Mouse (Mus musculus): ENCODE measurements around the gene Adamts2. TPM values are rescaled to one million over a fixed set of nuclear protein-coding genes. Genes with fewer than 3 reads are reported as not detected.

Adamts2 gene
- polyA plus RNA-seq, 1 experiment, result 3.0 TPM

DNA sequence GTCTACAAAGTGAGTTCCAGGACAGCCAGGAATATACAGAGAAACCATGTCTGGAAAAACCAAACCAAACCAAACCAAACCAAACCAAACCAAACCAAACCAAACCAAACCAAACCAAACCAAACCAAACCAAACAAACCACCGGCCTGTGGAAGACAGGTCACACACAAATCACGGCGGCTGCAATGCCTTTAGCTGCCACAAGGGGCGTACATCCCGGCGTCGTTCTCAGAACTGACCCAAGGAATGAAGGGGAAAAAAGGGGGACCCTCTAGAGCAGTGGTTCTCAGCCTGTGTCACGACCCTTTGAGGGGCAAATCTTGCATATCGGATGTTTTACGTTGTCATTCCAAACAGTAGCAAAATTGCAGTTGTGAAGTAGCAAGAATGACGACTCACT lies 12.8 kb upstream of the Adamts2 start:
- Histone ChIP-seq H3K4me3 (replicated peaks; ENCODE audit: control insufficient read depth, low read depth, low read length) (no peak overlapping the region), H3K27ac (ENCODE audit: control insufficient read depth, insufficient read depth, low read depth, low read length, poor library complexity) (no peak overlapping the region), H3K4me1 (ENCODE audit: control insufficient read depth, insufficient read depth, low read length) (no peaks in the 10 kb centered on the region)
- WGBS, result 31% methylated on average over 11 of the region's 11 CpGs
- TF ChIP-seq CTCF (IDR thresholded peaks at IDR 0.05; ENCODE audit: control insufficient read depth, insufficient read depth, low read length) (peak; percentile 66), POLR2A (IDR thresholded peaks at IDR 0.05; ENCODE audit: borderline replicate concordance, control insufficient read depth, low read depth, low read length) (no peak)

DNA sequence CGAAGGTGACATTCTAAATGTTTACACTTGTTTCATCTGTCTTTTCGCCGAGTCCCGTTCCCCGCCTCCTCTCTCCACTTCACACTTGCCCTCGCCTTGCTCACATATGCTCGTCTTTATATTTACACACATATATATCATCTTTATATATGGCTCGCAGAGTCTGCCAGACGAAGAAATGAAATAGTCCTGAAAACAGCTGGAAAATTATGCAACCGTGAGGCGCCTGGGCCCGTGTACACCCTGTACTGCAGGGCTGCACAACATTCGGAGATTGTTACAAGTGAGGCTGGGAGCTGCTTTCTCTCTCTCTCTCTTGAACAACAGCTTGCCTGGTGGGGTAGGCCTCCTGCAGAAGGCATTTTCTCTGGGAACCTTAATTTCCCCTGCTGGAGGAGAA lies 10.8 kb upstream of the Adamts2 start:
- Histone ChIP-seq H3K4me3 (replicated peaks; ENCODE audit: control insufficient read depth, low read depth, low read length) (no peak overlapping the region), H3K27ac (ENCODE audit: control insufficient read depth, insufficient read depth, low read depth, low read length, poor library complexity) (no peak overlapping the region), H3K4me1 (ENCODE audit: control insufficient read depth, insufficient read depth, low read length) (no peaks in the 10 kb centered on the region)
- TF ChIP-seq POLR2A (IDR thresholded peaks at IDR 0.05; ENCODE audit: borderline replicate concordance, control insufficient read depth, low read depth, low read length) (no peak), CTCF (IDR thresholded peaks at IDR 0.05; ENCODE audit: control insufficient read depth, insufficient read depth, low read length) (no peak)
- WGBS, result 86% methylated on average over 13 of the region's 13 CpGs

GRCm38 (mm10) chr11:50592892-50593553 lies 8.9 kb upstream of the Adamts2 start:
- H3K27ac ChIP-seq (ENCODE audit: control insufficient read depth, insufficient read depth, low read depth, low read length, poor library complexity), result no peak overlapping the region
- WGBS, result 80% methylated on average over 16 of the region's 16 CpGs
- H3K4me3 ChIP-seq (replicated peaks; ENCODE audit: control insufficient read depth, low read depth, low read length), result no peak overlapping the region
- no peaks in the 10 kb centered on the region for H3K4me1 ChIP-seq (ENCODE audit: control insufficient read depth, insufficient read depth, low read length)
- TF ChIP-seq POLR2A (IDR thresholded peaks at IDR 0.05; ENCODE audit: borderline replicate concordance, control insufficient read depth, low read depth, low read length) (no peak), CTCF (IDR thresholded peaks at IDR 0.05; ENCODE audit: control insufficient read depth, insufficient read depth, low read length) (no peak)

GRCm38 (mm10) chr11:50596571-50596970 lies 5.3 kb upstream of the Adamts2 start:
- TF ChIP-seq CTCF (IDR thresholded peaks at IDR 0.05; ENCODE audit: control insufficient read depth, insufficient read depth, low read length), result no peak
- no peak for TF ChIP-seq POLR2A (IDR thresholded peaks at IDR 0.05; ENCODE audit: borderline replicate concordance, control insufficient read depth, low read depth, low read length)
- Histone ChIP-seq H3K4me3 (replicated peaks; ENCODE audit: control insufficient read depth, low read depth, low read length) (no peak overlapping the region), H3K27ac (ENCODE audit: control insufficient read depth, insufficient read depth, low read depth, low read length, poor library complexity) (no peak overlapping the region), H3K4me1 (ENCODE audit: control insufficient read depth, insufficient read depth, low read length) (no peaks in the 10 kb centered on the region)
- 83% methylated on average over 2 of the region's 2 CpGs for WGBS

- TF ChIP-seq CTCF (IDR thresholded peaks at IDR 0.05; ENCODE audit: control insufficient read depth, insufficient read depth, low read length), result no peak
- no peak for TF ChIP-seq POLR2A (IDR thresholded peaks at IDR 0.05; ENCODE audit: borderline replicate concordance, control insufficient read depth, low read depth, low read length)
- Histone ChIP-seq H3K27ac (ENCODE audit: control insufficient read depth, insufficient read depth, low read depth, low read length, poor library complexity) (no peak overlapping the region), H3K4me3 (replicated peaks; ENCODE audit: control insufficient read depth, low read depth, low read length) (no peak overlapping the region), H3K4me1 (ENCODE audit: control insufficient read depth, insufficient read depth, low read length) (no peaks in the 10 kb centered on the region)
- WGBS, result 40% methylated on average over 2 of the region's 2 CpGs
Observed at GRCm38 (mm10) chr11:50599156-50599555, 2.7 kb upstream of the Adamts2 start.

DNA sequence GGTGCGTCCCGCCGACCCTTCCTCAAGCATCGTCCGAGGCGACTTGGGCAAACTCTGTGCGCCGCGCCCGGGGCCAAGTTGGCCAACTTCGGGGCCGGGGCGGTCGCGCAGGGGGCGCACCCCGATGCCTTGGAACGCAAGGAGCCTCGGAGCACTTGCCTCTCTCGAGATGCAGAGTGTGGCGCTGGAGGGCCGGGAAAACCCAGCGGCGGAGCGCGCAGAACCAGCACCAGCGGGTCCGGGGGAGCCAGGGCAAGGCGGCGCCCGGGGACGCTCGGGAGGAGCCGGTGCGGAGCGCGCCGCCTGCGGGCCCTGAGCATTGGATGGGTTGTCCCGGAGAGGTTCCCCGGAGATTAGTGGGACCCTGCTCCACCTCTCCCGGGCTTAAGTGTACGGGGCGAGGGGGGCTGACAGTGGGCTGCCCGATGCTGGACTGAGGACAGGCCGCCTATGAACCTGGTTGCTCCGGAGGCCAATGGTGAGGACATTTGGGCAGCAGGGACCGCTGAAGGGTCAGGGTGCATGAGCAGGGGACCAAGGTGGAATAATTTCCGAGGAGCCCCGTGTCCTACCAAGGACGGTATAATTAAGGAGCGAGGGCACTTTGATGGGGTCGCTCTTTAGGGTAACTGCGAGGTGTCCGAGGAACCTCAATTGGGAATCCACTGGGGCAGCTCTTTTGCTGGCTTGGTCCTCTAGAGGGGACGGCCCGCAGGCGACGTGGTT lies 635 bp downstream of the Adamts2 start:
- TF ChIP-seq CTCF (IDR thresholded peaks at IDR 0.05; ENCODE audit: control insufficient read depth, insufficient read depth, low read length) (no peak), POLR2A (IDR thresholded peaks at IDR 0.05; ENCODE audit: borderline replicate concordance, control insufficient read depth, low read depth, low read length) (no peak)
- H3K27ac ChIP-seq (ENCODE audit: control insufficient read depth, insufficient read depth, low read depth, low read length, poor library complexity), result no peak overlapping the region; the same call in 1 of the 2 replicates
- no peak overlapping the region for H3K4me3 ChIP-seq (replicated peaks; ENCODE audit: control insufficient read depth, low read depth, low read length)
- H3K4me1 ChIP-seq (ENCODE audit: control insufficient read depth, insufficient read depth, low read length), result no peaks in the 10 kb centered on the region
- WGBS, result 2% methylated on average over 59 of the region's 59 CpGs

DNA sequence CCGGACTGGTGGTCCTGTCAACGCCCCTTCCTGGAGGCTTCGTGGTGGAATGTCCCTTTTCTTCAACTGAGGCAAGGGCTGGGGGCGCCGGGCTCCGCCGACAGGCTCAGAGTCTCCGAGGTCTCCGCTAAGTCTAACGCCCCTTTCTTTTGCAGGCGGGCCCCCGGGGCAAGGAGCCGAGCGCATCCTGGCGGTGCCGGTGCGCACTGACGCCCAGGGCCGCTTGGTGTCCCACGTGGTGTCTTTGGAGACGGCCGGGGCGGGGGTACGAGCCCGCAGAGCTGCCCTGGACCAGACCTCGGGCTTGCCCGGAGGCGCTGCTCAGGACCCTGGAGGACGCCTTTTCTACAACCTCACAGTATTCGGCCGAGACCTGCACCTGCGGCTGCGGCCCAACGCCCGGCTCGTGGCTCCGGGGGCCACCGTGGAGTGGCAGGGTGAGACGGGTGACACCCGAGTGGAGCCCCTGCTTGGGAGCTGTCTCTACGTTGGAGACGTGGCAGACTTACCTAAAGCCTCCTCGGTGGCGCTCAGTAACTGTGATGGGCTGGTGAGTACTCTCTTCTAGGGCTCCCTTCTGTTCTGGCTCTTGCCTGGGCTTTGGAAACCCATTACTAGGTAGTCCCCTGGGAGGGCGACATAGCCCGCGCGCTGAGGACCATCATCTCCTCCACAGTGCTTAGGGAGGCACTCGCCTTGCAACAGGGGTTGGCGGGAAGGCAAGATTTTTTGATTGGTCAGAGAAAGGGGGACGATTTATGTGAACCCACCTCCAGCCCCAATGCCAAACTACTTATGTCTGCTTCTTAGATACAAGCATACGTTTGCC lies 1.4 kb downstream of the Adamts2 start:
- no peaks in the 10 kb centered on the region for H3K4me1 ChIP-seq (ENCODE audit: control insufficient read depth, insufficient read depth, low read length)
- WGBS, result 3% methylated on average over 52 of the region's 52 CpGs
- H3K27ac ChIP-seq (ENCODE audit: control insufficient read depth, insufficient read depth, low read depth, low read length, poor library complexity), result no peak overlapping the region
- no peak overlapping the region for H3K4me3 ChIP-seq (replicated peaks; ENCODE audit: control insufficient read depth, low read depth, low read length)
- TF ChIP-seq CTCF (IDR thresholded peaks at IDR 0.05; ENCODE audit: control insufficient read depth, insufficient read depth, low read length) (no peak), POLR2A (IDR thresholded peaks at IDR 0.05; ENCODE audit: borderline replicate concordance, control insufficient read depth, low read depth, low read length) (no peak)

GRCm38 (mm10) chr11:50604371-50604770 lies 2.5 kb downstream of the Adamts2 start:
- no peak overlapping the region for H3K4me3 ChIP-seq (replicated peaks; ENCODE audit: control insufficient read depth, low read depth, low read length)
- WGBS, result 59% methylated on average over 16 of the region's 16 CpGs
- H3K4me1 ChIP-seq (ENCODE audit: control insufficient read depth, insufficient read depth, low read length), result no peaks in the 10 kb centered on the region
- H3K27ac ChIP-seq (ENCODE audit: control insufficient read depth, insufficient read depth, low read depth, low read length, poor library complexity), result no peak overlapping the region; the same call in 1 of the 2 replicates
- TF ChIP-seq POLR2A (IDR thresholded peaks at IDR 0.05; ENCODE audit: borderline replicate concordance, control insufficient read depth, low read depth, low read length) (no peak), CTCF (IDR thresholded peaks at IDR 0.05; ENCODE audit: control insufficient read depth, insufficient read depth, low read length) (no peak)

Data from bone marrow, adult 2 months (tissue).